Mouse (Mus musculus): ENCODE results near the gene Hdac11. TPM values are rescaled to one million over a fixed set of nuclear protein-coding genes. Genes with fewer than 3 reads are reported as not detected.
A peak's percentile ranks its signal among the peaks of the same experiment; 100 is the strongest.
"Not testable (repeated sequence)": the region's sequence is repeated elsewhere in the genome, so short reads cannot be mapped to it uniquely, and the experiment has no call there.

Hdac11 gene
- total RNA-seq, 2 experiments from 2014 or later = 0.77 to 1.4 TPM

- no peak for ATAC-seq (replicated peaks; ENCODE audit: poor library complexity)
Observed at GRCm38 (mm10) chr6:91200429-91201188, 44.1 kb downstream of the Hdac11 start.

DNA sequence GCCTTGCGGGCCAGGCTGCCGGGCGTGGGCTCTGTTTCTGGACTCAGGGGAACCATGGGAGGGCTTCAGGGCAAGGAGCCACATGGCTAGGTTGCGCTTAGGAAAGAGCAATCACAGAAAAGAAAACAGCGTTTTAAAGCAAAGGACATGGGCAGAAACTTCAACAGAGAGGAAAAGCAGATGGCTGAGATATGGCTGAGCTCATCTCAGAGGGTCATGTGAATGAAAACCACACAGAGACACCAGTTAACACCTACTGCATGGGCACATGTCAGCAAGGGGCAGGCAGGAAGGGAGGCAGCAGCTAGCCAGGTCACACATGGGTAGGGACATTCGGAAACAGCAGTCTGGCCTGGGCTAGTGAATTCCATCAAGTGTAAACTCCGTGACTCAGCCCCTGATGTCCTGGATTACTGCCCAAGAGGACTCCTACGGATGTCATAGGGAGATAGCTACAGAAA lies 45.4 kb downstream of the Hdac11 start:
- ATAC-seq (replicated peaks; ENCODE audit: poor library complexity) = no peak

DNA sequence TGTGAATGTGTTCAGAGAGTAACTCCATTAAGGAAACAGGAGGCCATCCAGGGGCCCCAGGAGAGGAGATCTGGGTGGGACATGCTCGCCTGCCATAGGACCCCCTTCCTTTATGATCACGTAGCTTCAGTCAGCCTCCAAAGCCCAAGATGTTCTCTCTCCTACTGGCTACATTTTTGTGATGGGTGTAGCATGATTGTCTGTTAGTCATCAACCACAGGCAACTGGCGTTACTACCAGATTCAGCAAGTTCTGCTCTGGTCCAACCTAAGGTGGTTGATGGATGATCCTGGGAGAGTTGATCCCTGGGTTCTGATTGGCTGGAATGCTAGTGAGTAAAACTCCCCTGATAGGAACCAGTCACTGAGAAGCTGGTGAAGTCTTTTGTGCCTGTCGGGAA lies 46.1 kb downstream of the Hdac11 start:
- no peak for ATAC-seq (replicated peaks; ENCODE audit: poor library complexity)

- ATAC-seq (replicated peaks; ENCODE audit: poor library complexity) = no peak
Observed at GRCm38 (mm10) chr6:91205346-91205745, 48.9 kb downstream of the Hdac11 start.

DNA sequence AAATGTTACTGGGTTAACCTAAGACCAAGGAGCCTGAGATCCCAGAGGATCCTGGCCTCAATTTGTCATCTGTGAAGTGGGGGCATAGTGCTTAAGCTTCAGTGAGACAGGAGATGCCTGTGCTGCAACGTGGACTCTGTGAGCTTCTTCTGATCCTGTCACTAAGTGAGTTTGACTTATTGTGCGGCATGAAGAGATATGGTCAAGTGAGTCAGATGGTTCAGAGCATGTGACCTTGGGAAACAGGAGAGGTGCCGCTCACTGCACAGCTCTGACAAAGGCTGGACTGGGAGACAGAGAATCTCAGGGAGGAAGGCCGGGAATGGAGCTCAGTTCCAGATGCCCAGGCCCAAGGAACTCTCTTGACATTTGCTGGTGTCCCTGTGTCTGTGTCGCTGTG lies 49.3 kb downstream of the Hdac11 start:
- ATAC-seq (replicated peaks; ENCODE audit: poor library complexity) = no peak

- no peak for ATAC-seq (replicated peaks; ENCODE audit: poor library complexity)
Observed at GRCm38 (mm10) chr6:91207491-91207890, 51.0 kb downstream of the Hdac11 start.

- no peak for ATAC-seq (replicated peaks; ENCODE audit: poor library complexity)
Observed at GRCm38 (mm10) chr6:91209780-91210179, 53.3 kb downstream of the Hdac11 start.

DNA sequence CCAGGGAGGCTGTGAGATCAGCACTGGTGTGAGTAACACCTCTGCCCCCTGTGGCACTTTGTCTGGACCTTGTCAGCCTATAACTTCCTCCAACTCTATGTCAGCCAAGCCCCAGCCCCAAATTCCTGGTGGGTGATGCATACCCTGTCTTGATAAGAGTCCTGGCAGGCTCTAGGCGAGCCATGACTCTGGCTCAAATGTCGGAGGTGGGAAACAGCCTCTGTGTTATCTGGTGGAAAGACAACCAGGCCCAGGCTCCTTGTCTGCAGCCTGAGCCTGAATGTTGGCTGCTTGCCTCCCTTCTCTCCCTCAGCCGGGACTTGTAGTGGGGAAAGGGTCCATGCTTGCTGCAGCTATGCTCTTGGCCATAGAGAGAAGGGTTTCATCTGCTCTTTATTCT lies 54.4 kb downstream of the Hdac11 start:
- no peak for ATAC-seq (replicated peaks; ENCODE audit: poor library complexity)

GRCm38 (mm10) chr6:91212155-91212554 lies 55.7 kb downstream of the Hdac11 start, which contains the start of gene Fbln2:
Fbln2 (plus strand) TSS chr6:91212455.
- ATAC-seq (replicated peaks; ENCODE audit: poor library complexity) = not testable (repeated sequence)

- ATAC-seq (replicated peaks; ENCODE audit: poor library complexity) = peak; percentile 79
Observed at GRCm38 (mm10) chr6:91212571-91212970, 56.1 kb downstream of the Hdac11 start.

GRCm38 (mm10) chr6:91213287-91214218 lies 57.1 kb downstream of the Hdac11 start:
- no peak for ATAC-seq (replicated peaks; ENCODE audit: poor library complexity)

DNA sequence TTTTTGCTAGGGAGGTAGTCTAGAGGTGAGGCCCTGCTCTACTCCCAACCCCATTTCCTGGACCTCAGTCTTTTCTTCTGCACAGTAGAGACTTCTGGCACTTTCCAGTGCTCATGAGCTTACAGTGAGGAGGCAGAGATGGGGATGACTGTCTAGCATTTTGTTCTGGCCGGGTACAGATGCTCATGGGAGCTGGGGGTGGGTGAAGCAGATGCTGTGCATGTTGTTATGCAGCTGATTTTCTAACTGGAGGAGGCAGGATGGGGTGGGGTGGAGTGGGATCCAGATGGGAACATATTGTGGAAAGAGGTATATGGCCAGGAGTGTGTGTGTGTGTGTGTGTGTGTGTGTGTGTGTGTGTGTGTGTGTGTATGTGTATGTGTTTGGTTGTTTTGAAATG lies 59.0 kb downstream of the Hdac11 start:
- no peak for ATAC-seq (replicated peaks; ENCODE audit: poor library complexity)

GRCm38 (mm10) chr6:91218445-91218844 lies 62.0 kb downstream of the Hdac11 start:
- no peak for ATAC-seq (replicated peaks; ENCODE audit: poor library complexity)

DNA sequence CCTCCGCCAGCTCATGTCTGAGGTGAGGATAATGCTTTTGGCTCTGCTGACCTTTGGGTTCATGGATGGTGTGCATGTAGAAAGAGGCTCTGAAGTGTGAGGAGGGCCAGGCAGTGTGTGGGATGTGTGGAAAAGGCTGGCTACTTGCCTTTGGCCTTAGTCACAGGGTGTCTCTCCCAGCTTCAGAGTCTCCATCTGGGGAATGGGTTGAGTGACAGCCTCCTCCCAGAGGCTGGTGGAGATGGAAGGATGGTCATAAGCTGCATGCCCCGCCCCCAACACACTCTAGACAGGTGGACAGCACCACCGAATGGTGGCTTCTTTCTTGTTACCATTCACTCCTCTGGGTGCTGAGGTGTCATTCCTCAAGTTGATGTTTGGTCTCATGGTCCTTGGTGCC lies 62.4 kb downstream of the Hdac11 start:
- no peak for ATAC-seq (replicated peaks; ENCODE audit: poor library complexity)

DNA sequence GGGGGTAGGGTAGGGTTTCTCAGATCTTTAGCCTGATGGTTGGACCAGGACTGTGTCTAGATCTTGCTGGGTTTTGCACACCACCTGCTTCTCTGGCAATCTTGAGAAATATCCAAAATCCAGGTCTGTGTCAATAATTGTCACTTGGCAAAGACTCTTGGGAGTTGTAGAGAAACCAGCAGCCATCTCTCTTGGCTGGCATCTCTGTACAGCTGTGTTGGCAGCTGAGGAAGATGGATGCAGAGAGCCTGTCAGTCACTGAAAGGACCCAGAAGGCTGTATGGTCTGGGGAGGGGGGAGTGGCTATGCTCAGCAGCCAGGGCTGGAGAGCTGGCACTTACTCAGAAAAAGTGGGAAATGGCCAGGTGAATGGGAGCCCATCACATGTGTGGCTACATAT lies 63.6 kb downstream of the Hdac11 start:
- no peak for ATAC-seq (replicated peaks; ENCODE audit: poor library complexity)

DNA sequence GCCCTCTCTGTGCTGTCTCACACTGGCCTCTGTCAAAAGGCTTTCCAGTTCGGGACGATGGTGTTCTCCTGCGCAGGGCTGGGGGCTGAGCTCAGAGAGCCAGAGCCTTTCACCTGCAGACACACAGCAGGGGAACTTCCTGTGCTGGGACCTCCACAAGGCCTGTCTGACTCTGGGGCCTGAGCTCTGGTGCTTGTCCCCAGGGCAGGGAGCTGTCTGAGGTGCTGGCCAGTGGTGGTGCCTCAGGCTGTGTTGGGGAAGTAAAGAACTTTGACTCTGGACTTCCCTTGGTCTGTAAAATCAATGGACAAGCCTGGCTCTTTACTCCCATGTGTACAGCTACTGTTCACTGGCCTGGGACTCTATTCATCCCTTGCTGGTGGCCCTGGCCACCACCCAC lies 64.6 kb downstream of the Hdac11 start:
- ATAC-seq (replicated peaks; ENCODE audit: poor library complexity) = peak; percentile 58

GRCm38 (mm10) chr6:91222694-91223346 lies 66.4 kb downstream of the Hdac11 start:
- no peak for ATAC-seq (replicated peaks; ENCODE audit: poor library complexity)

Data from megakaryocyte progenitor cell, adult 5-6 weeks (primary cell).